Mouse (Mus musculus) gastrocnemius, postnatal 10 days (tissue): ENCODE data around the gene Lsp1. TPM values are rescaled to one million over a fixed set of nuclear protein-coding genes. Genes with fewer than 3 reads are reported as not detected.

Experiments
- DNase-seq: peaks from one replicate; pipeline ENCODE4 v3.0.0; 2021; ENCODE audit warnings: mixed read lengths
- total RNA-seq, 2 experiments: library from RNA; stranded (reverse); gene quantifications; 2 replicates each; pipeline ENCODE4 v1.2.3; 2021

The Lsp1 gene
- total RNA-seq, 2 experiments from 2014 or later: 14.4 to 24.4 TPM

DNA sequence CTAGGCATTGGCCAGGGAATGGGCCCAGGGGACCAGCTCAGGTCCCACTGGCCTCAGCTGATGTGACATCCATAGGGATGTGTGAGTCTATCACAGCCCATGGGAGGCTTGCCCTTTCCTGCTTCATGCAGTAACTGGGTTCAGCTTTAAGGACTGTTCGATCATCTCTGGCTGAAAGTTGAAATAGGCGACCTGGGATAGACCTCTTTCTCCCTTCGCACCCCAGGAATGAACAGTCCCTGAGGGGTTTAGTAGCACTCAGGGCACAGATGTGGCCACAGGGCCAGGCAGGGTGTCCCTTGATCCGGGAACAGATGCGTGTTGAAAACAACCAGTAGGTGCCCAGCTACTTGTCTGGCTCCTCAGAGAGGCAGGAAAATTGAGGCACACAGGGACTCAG is 15.7 kb downstream of the Lsp1 start:
- DNase-seq: no peak

DNA sequence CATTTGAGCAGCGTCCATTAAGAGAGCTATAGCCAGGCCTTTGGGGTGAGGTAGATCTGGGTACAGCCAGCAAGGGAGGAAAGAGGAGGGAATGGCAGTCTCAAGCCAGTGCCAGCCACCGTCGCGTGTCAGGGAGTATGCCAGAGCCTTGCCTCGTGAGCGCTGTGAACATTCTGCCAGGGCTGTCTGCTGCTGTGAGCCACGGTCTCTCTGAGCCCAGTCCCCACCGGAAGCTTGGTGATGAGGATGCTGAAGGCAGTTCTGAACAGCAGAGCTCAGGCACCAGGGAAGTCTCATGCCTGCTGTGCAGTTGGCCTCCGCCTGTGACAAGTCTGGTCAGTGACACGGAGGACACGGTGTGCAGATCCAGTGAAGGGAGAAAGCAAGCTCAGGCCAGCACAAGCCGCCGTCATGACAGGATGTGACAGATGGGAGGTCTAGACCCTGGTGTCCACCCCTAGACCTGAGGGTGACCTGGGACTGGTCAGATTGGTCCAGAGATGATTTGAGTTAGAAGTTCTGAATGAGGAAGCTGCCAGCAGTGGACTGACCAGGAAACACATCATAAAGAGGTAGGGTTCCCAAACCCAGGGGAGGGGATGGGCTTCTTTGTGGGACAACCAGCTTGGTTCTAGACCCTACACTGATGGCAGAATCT is 16.3 kb downstream of the Lsp1 start:
- DNase-seq: no peak

DNA sequence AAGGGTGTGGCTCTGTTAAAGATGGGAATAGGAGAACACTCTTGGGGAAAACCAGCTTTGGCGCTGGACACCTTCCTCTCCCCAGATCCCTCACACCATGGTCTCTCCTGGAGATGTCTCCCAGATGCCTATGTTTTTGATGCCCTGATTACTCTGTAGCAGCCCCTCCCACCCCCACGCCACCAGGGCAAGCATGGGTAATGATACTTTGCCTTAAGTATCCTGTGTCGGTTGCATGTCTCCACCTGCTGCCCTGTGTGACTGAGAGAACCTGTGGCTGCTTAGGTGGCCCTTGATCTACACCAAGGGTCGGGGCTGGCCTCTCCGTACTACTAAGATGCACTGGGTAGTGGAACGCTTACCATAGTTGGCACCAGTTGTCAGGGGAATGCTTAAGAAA is 17.4 kb downstream of the Lsp1 start:
- DNase-seq: no peak

DNA sequence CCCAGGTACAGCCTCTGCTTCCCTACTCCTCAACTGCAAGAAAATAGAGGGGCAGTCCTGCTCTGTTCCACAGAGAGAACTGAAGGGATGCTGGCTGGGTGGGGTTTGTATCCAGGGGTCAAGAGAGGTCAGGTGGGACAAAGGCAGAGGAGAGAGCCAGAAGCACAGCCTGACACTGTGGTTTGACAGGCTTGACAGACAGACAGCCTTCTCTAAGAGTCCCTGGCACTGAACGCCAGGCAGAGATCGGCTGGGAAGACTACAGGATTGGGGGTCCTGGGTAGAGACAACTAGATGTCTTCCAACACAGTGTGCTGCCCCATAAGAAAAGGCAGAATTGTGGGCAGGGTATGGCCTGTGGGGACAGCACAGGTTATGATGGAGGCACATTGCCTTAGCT is 18.0 kb downstream of the Lsp1 start:
- no peak for DNase-seq

DNA sequence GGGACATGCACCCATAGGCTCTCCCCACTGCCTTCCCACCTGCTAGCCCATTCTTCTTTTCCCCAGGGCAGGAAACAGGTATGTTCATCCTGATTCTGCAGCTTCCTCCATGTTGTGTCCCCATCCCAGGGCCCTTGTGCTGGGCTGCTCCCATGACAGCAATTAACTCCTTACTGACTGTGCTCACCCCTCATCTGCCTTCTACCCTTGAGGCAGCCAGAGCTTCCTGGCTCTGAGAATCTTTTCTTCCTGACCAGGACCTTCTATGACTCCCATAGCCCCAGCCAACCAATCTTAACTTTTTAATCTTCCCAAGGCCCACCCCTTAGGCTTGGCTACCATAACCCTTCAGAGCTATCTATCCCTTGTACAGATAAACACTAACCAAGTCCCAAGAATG is 18.7 kb downstream of the Lsp1 start:
- DNase-seq: no peak

DNA sequence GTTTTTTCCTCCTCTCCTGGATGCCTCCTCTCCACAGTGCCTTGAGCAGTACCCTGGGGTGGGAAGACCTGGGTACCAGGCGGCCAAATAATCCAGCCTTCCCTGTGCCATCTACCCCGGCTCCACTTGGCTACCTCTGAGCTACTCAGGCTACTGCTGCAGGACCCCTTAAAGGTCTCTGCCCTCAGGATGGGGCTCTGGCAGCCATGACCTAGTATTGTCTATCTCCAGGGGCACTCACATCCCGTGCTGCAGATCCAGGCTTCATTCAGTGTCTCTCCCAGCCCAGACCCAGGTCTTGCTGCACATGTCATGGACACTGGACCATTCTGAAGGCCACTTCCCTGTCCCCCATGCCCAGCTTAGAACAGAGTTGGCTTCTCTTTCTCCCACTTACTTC is 19.3 kb downstream of the Lsp1 start:
- no peak for DNase-seq

DNA sequence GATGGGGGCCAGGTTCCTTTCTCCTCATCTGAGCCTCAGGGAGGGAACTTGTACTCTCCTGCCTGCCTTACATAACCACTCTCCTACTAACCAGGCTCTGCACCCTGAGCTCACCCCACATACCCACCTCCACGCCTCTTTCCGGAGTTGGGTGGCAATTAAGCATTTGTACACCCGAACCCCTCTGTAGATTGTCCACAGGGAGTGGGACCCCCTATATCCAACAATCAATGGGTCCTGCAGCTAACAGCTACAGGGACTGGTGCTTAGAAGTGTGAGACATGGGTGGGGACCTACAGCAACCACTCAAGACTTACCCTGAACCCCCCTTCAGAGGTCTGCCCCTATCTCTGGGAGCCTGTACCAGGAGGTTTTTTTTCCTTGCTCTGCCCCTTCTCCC is 20.1 kb downstream of the Lsp1 start:
- DNase-seq: no peak

DNA sequence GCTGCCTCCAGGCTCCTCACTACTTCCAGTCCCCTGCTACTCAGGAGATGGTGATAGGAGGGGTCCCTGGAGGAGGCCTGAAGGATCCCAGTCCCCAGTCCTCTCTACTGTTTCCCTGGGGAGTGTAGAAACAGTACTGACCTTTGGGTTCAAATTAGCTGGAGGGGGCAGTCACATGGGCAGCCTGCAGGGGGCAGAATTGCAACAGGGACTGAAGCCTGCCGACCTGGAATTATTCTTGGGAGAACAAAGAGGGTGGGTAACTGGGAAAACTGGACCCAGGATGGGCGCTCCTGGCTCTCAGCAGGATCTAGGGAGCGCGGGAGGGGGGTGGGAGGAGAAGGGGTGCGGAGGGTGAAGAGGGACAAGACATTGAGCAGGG is 20.6 kb downstream of the Lsp1 start:
- DNase-seq: peak; percentile 79

DNA sequence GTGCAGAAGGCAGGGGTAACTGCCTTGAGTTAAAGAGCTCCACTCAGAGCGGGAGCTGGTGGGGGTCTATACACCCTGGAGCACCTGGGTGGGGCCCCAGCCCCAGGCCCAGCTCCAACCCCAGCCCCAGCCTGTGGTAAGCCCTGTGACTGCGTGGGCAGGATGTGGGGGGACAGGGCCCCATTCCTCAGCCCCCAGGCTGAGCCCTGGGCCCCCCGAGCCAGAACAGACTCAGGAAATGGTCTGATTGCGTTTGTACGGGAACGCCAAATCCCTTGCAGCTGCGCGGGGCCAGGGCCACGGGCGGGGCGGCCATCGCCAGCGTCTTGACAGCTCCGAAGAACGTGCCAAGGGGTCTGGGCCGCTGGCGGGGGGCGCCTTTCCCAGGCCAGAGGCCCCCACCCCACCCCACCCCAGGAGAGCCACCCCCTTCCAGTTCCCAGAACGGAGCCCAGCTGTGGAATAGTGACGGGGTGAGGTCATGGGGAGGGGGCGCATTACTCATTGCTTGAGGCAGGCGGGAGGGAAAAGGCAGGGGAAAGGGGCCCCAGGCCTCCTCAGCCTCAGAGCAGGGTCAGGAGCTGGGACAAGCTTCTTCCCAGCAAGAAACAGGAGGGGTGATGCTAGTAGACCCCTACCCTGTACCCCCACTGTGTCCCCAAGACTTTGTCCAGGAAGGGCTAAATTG is 21.1 kb downstream of the Lsp1 start:
- DNase-seq: peak; percentile 78

DNA sequence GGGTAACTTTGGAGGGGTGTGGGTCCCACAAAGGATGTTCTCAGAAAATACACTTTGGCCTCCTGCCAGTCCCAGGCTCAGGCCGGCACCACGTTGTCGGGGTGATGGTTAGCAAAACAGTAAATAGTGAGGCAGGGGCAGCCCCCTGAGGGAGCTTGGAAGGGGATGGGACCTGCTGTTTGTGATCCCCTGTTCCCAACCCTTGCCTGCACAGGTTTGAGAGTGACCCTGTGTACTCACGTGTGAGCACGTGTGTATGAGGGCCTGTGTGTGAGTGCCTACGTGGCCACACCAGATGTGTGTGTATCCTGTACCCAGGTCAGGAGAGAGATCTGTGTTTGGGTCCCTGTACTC is 21.6 kb downstream of the Lsp1 start:
- no peak for DNase-seq

DNA sequence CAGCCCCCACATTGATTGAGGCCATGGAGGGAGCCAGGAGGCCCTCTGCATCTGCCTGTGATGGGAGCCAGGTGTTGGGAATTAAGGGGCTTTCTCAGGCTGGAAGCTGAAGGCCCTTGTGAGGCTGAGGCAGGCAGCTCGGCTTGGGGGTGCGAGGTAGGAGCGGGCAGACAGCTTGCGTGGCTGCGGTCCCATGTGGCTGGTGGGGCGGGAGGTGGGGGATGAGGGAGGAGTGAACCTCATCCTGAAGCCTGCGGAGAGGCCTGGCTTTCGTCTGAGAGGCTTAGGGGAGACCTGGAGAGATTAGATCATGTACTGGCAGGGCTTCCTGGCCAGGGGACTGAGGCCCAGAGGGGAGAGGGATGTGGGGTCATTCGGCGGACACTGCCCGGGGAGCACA is 22.5 kb downstream of the Lsp1 start:
- DNase-seq: no peak

DNA sequence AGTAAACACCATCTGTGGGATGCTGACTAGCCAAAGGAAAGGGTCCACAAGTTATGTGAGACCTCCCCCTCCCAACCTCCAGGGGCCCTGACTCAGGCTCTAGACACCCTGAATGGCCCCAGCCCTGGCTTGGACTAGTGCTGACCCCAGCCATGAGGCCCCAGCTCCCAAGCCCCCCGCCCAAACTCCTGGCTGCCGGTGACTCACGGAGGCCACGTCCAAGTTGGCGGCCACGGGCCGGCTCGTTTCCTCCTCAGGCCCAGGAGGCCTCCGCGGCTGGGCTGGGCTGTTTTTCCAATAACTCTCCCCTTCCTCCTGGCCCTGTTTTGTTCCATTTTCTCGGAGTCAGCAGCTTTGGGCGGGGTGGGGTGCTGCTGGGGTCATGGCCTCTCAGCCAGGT is 24.2 kb downstream of the Lsp1 start:
- peak; percentile 78 for DNase-seq

DNA sequence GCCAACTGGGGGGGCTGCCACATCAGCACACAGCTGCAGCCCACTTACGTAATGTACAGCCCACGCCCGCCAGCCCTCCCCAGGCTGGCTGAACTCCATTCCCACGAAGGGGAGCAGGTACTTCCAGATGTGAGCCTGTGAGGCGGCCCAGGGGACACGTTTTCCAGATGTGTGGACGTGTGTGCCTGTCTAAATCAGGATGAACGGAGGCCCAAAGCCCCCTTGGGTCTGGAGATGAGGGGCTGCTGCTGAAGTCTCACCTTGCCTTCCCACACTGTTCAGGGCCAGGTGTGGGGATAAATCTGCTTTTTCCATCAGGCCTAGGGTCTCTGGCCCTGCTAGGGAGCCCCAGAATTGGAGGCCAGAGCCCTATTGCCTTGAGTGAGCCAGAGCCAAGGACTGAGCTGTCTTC is 26.1 kb downstream of the Lsp1 start:
- DNase-seq: no peak

DNA sequence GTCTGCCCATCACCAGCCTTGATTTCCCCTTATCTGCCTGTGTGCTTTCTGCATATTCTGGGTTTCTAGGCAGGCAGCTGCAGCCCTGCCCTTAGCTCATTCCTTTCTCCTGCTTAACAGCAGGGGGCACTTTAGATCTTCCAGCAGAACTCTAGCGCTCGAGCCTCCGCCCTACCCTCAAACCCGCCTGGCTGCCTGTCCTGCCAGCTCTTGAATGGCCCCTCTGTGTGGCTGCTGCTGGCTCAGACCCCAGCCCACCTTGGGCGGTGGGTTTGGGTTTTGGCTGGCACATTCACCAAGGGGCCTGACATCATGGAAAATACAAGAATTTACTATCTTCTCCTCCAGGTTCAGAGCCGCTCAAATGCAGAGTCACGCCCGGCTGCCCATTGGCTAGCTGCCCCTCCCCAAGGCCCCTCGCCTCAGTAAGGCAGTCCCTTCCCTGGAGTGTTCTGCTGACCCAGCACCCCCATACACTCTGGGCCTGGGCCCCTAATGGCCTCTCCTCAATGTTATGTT is 26.8 kb downstream of the Lsp1 start:
- no peak for DNase-seq

DNA sequence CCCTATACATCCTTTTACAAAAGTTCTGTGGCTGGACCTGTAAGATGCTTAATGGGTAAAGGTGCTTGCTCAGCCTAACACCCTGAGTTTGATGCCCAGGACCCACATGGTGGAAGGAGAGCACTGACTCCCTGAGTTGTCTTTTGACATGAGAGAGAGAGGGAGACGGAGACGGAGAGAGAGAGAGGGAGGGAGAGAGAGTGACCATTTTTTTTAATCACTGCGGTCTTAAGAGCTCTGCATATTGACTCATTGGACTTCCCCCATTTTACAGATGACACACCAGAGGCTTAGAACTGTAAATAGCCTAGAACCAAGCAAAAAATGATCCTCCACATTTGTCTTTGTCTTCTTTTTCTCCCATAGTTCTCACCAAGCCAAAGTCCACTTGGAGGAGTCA is 27.4 kb downstream of the Lsp1 start:
- DNase-seq: no peak

DNA sequence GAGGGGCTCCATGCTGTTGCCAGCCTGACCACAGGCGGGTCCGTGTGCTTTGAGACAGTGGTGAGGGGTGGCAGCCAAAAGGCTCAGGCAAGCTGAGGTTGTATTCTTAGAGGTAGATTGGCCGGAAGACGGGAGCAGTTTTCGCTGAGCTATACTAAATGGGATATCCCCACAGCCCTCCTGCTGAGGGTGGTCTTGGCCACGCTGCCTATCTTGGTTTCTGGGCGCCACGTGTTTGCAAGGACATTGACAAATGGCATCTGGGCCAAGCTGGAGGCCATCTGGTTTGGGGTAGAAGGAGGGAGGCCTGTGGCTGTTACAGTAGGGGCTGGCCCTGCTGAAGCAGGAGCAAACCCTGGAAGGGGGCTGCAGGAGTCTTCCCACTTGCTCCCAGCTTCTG is 32.9 kb downstream of the Lsp1 start:
- DNase-seq: no peak

DNA sequence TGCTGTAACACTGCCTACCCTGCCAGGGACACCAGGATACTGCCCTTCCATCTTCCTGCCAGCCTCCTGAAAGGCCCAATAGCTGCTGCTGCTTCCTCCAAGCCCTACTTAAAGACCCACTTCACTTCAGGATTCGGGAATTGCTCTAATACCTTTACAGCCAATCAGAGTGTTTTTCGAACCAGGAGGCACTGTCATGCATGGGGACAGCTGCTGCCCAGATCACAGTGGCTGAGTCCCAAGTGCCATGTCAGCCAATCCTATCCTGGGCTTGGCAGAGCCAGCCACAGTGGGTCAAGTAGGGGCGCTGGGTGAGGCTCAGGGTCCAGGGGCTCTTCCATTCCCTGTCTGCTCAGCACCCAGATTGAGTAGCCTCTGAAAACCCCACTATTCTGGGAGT is 35.5 kb downstream of the Lsp1 start:
- DNase-seq: peak; percentile 67

DNA sequence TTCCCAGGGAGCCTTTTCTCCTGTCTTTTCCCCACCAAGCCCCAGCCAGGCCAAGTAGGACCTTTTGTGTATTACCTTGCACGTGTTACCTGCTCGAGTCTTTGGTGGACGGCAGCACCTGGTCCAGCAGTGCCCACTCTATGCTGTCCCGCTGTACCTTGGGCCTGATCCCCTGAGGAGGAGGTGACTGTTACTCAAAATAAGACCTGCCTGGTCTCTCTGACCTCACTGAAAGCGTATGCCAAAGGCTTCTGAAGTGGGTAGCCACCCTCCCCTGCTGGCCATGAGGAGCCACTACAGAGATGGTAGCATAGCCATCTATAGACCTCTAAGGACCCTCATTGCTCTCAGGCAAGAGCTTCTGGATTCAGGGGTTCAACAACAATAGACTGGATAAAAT is 36.2 kb downstream of the Lsp1 start:
- no peak for DNase-seq

DNA sequence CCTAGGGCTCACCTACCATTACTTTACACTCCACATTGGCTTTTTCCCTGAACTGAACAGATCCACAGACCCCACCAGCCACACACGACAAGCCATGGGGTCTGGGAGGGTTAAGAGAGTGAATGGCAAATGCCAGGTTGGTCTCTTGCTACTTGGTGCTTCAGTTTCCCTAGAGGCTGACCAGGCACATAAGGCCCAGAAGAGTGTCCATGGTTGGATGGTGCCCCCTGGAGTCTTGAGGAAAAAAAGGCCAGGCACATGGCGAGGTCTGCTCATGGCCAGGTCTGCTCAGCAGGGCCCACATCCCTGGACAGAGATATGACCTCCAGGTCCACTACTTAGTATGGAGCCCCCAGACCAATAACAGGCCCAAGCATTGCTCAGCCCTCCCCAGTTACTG is 37.2 kb downstream of the Lsp1 start:
- no peak for DNase-seq

DNA sequence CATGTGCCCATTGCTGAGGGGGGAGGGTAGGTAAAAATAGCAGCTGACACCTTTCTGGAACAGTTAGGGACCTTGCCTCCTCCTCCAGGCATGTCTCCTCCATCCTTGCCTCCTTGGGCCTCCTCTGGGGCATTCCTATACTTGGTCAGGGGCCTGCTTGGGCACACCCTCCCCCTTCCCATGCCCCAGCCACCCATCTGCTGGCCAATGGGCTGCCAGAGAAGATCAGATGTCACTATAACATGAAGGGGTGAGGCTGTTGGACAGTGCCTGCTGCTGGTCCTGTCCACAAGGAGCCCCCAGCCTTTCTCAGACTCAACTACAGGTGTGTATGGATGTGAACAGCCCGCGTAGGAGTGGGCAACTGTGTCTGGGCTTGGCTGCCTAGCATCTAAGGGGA is 38.0 kb downstream of the Lsp1 start, which contains the start of gene Tnnt3:
Gene Tnnt3, plus strand, starts transcription at position 262 of the 400 bp plus-strand sequence.
- DNase-seq: no peak

DNA sequence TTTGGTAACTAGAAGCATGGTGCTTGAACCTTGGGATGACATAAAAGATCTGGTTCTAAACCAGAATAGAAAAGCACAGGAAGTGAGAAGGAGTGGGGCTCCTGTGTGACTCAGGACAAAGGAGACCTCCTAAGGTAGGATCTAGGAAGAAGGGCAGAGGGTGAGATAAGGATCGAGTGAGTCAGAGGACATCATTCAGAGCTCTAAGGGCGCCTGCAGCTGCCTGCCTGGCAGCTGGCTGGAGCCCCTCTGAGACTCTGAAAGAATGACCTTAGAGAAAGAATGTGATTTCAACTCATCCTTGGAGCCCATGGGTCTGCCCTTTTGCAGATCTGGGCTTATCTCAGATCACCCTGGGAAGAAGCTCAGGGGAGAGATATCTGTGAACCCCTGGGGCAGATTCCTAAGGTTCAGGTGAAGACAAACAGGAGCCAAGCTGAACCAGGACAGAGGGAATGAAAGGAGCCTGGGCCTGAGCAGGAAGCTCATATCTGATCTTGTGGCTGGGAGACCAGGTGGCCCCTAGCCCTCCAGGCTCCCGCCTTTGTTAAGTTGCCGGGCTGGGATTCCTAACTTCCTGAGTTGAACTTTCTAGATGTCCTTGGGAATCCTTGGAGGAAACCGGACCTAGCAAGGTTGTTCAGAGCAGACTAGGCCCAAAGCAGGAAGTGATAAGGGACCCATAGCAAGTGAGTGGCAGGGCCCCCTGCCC is 38.6 kb downstream of the Lsp1 start:
- no peak for DNase-seq

DNA sequence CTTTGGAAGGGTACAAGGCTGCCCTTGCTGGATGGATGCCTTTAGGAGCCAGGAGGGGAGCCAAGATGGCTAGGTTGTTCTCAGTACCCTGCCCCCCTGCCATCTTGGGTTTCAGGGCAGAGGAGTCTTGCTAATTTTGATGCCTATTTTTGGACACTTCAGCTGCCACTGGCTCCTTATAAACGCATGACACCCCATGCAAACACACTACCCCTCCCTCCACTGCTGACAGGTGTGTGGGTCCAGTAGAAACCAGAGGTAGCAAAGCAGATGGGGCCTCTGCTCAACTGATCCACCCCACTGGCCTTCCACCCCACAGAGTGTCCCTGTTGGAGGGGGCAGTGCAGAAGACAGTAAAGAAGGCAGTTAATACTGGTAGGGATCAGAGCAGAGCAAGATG is 39.4 kb downstream of the Lsp1 start:
- DNase-seq: peak; percentile 66

DNA sequence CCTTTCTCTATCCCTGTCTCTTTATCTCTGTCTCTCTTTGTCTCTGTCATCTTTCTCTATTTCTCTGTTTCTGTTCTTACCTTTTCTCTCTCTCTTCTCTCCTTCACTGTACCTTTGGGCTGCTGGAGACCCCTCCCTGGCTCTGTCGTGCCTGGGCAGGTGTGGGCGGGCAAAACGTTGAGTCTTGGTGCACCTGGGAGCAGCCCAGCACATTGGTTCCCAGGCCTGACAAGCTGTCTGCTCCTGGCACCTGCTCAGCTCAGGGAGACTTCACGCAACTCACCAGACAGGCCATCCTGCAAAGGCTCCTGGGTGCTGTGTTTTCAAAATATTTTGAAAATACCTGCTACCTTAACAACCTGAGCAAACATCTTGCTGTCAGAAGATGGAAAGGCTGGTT is 42.6 kb downstream of the Lsp1 start:
- DNase-seq: no peak

DNA sequence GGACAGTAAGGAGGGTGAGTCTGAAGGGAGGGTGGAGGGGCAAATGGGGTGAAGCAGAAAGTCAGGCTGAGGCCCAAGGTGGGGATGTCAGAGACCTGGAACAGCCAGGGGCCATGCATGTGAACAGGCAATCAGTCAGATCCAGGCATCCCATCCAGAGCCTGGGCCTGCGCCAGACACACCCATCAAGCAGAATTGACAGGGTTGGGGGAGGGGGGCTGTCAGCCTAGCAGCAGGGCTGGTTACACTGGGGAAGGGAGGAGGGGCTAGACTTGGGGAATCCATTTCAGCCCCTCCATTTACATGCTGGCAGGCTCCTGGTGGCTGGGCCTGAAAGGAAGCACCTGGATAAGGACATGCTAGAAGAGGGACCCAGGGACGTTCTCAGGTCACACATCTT is 45.3 kb downstream of the Lsp1 start:
- no peak for DNase-seq
